Mouse (Mus musculus): ENCODE measurements around the gene Acvr1c. TPM values are rescaled to one million over a fixed set of nuclear protein-coding genes. Genes with fewer than 3 reads are reported as not detected.
A peak's percentile ranks its signal among the peaks of the same experiment; 100 is the strongest.

Gene Acvr1c
- total and polyA plus RNA-seq, 2 experiments from 2014 or later: 0.67 to 0.99 TPM

DNA sequence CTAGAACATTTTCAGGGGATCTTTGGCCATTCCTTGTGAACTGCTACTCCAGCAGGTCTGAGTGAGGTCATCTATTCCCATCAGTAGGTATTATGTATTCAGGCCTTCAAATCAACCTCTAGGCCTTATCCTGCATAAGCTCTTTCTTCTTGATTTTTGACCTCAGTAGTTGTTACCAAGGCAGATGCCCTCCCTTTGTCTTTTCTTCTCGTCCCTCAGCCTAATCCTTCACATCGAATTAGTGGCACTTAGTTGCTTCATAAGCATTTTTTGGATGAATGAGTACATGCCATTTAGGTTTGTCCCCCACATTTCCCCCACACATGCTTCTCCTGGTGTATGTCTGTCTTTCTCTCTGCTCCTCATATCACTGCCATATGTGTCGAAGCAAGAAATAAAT is 8.5 kb upstream of the Acvr1c start:
- Histone ChIP-seq H3K27ac (ENCODE audit: low read depth, low read length) (no peak overlapping the region), H3K4me1 (ENCODE audit: insufficient read depth, low read length) (no peaks in the 10 kb centered on the region), H3K4me2 (ENCODE audit: low read depth, low read length, poor library complexity, severe bottlenecking) (no peak overlapping the region), H3K4me3 (ENCODE audit: low read depth, low read length) (no peak overlapping the region), H3K27me3 (ENCODE audit: insufficient read depth, low read length) (no peaks in the 10 kb centered on the region), H3K9ac (replicated peaks; ENCODE audit: low read length, poor library complexity, severe bottlenecking) (no peak overlapping the region), H3K9me3 (ENCODE audit: low read length) (no peaks in the 10 kb centered on the region), H3K36me3 (ENCODE audit: insufficient read depth, low read length) (no peaks in the 10 kb centered on the region)
- no peak for TF ChIP-seq CTCF (IDR thresholded peaks at IDR 0.05)
- no peak for ATAC-seq (ENCODE audit: low FRiP score)
- DNase-seq (ENCODE audit: low spot score): no peak
- WGBS: 68% methylated on average over 3 of the region's 3 CpGs

- ATAC-seq (ENCODE audit: low FRiP score) (no peak), DNase-seq (ENCODE audit: low spot score) (no peak)
- H3K9ac ChIP-seq (replicated peaks; ENCODE audit: low read length, poor library complexity, severe bottlenecking): no peak overlapping the region
- no peaks in the 10 kb centered on the region for H3K9me3 ChIP-seq (ENCODE audit: low read length)
- no peak overlapping the region for H3K27ac ChIP-seq (ENCODE audit: low read depth, low read length)
- H3K27me3 ChIP-seq (ENCODE audit: insufficient read depth, low read length): no peaks in the 10 kb centered on the region
- no peaks in the 10 kb centered on the region for H3K4me1 ChIP-seq (ENCODE audit: insufficient read depth, low read length)
- 89% methylated on average over 3 of the region's 3 CpGs for WGBS
- no peaks in the 10 kb centered on the region for H3K36me3 ChIP-seq (ENCODE audit: insufficient read depth, low read length)
- no peak overlapping the region for H3K4me2 ChIP-seq (ENCODE audit: low read depth, low read length, poor library complexity, severe bottlenecking)
- no peak overlapping the region for H3K4me3 ChIP-seq (ENCODE audit: low read depth, low read length)
- TF ChIP-seq CTCF (IDR thresholded peaks at IDR 0.05): no peak
These were observed 3.8 kb upstream of the Acvr1c start for GRCm38 (mm10) chr2:58361361-58362046.

DNA sequence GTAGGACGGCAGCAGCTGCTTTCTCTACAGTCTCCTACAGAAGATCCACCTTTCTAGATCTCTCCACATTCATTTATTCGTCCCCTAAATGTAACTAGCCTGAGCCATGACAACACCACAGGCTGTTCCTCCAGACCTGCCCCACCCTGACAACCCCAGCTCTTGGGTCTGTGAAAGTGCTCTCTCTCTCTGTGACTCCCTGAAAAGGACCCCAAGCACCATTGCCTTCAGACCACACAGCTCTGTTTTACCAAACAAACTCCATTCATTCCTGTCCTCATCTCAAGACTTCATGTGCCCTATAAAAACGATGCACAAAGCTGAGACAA is 401 bp upstream of the Acvr1c start:
- Histone ChIP-seq H3K27ac (ENCODE audit: low read depth, low read length) (no peak overlapping the region), H3K27me3 (ENCODE audit: insufficient read depth, low read length) (no peaks in the 10 kb centered on the region), H3K36me3 (ENCODE audit: insufficient read depth, low read length) (no peaks in the 10 kb centered on the region), H3K9ac (replicated peaks; ENCODE audit: low read length, poor library complexity, severe bottlenecking) (no peak overlapping the region; the same call in 1 of the 2 replicates), H3K4me1 (ENCODE audit: insufficient read depth, low read length) (no peaks in the 10 kb centered on the region), H3K9me3 (ENCODE audit: low read length) (no peaks in the 10 kb centered on the region), H3K4me3 (ENCODE audit: low read depth, low read length) (peak overlapping the region; percentile 58), H3K4me2 (ENCODE audit: low read depth, low read length, poor library complexity, severe bottlenecking) (peak overlapping the region; percentile 100)
- TF ChIP-seq CTCF (IDR thresholded peaks at IDR 0.05): no peak
- WGBS: 13% methylated on average over 3 of the region's 3 CpGs
- DNase-seq (ENCODE audit: low spot score): no peak
- ATAC-seq (ENCODE audit: low FRiP score): 0 out of 2 replicates have a peak, but pooled peaks have one; percentile 2

DNA sequence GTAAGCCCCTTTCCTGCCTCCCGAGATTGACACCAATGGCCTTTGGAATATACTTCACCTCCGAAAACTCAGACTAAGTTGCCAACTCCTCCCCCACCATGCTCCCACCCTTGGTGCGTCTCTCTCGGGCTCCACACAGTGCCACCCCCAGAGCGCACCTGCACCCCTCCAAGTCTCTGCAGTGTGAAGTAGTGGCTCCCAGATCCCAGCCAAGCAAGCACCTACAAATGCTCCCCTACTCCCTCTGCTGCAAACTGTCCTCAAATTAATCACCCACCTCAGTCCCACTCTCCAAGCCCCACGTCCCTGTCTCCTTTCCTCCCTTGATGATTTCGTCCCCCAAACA is 654 bp downstream of the Acvr1c start:
- Histone ChIP-seq H3K4me2 (ENCODE audit: low read depth, low read length, poor library complexity, severe bottlenecking) (peak overlapping the region; percentile 100), H3K36me3 (ENCODE audit: insufficient read depth, low read length) (no peaks in the 10 kb centered on the region), H3K4me1 (ENCODE audit: insufficient read depth, low read length) (no peaks in the 10 kb centered on the region), H3K9me3 (ENCODE audit: low read length) (no peaks in the 10 kb centered on the region), H3K27me3 (ENCODE audit: insufficient read depth, low read length) (no peaks in the 10 kb centered on the region), H3K27ac (ENCODE audit: low read depth, low read length) (no peak overlapping the region), H3K9ac (replicated peaks; ENCODE audit: low read length, poor library complexity, severe bottlenecking) (peak overlapping the region; percentile 55; the same call in 1 of the 2 replicates), H3K4me3 (ENCODE audit: low read depth, low read length) (peak overlapping the region; percentile 58)
- under 1% methylated on average over 7 of the region's 7 CpGs for WGBS
- DNase-seq (ENCODE audit: low spot score) (no peak), ATAC-seq (ENCODE audit: low FRiP score) (peak; percentile 69; the same call in 1 of the 2 replicates)
- TF ChIP-seq CTCF (IDR thresholded peaks at IDR 0.05): no peak

GRCm38 (mm10) chr2:58354389-58354788 is 3.3 kb downstream of the Acvr1c start:
- Histone ChIP-seq H3K27ac (ENCODE audit: low read depth, low read length) (no peak overlapping the region), H3K36me3 (ENCODE audit: insufficient read depth, low read length) (no peaks in the 10 kb centered on the region), H3K9ac (replicated peaks; ENCODE audit: low read length, poor library complexity, severe bottlenecking) (no peak overlapping the region), H3K4me3 (ENCODE audit: low read depth, low read length) (no peak overlapping the region), H3K27me3 (ENCODE audit: insufficient read depth, low read length) (no peaks in the 10 kb centered on the region), H3K4me1 (ENCODE audit: insufficient read depth, low read length) (no peaks in the 10 kb centered on the region), H3K4me2 (ENCODE audit: low read depth, low read length, poor library complexity, severe bottlenecking) (no peak overlapping the region), H3K9me3 (ENCODE audit: low read length) (no peaks in the 10 kb centered on the region)
- DNase-seq (ENCODE audit: low spot score) (no peak), ATAC-seq (ENCODE audit: low FRiP score) (no peak)
- no peak for TF ChIP-seq CTCF (IDR thresholded peaks at IDR 0.05)
- WGBS: 88% methylated on average over 3 of the region's 3 CpGs

- Histone ChIP-seq H3K36me3 (ENCODE audit: insufficient read depth, low read length) (no peaks in the 10 kb centered on the region), H3K9ac (replicated peaks; ENCODE audit: low read length, poor library complexity, severe bottlenecking) (no peak overlapping the region), H3K27me3 (ENCODE audit: insufficient read depth, low read length) (no peaks in the 10 kb centered on the region), H3K4me1 (ENCODE audit: insufficient read depth, low read length) (no peaks in the 10 kb centered on the region), H3K9me3 (ENCODE audit: low read length) (no peaks in the 10 kb centered on the region), H3K4me3 (ENCODE audit: low read depth, low read length) (no peak overlapping the region), H3K4me2 (ENCODE audit: low read depth, low read length, poor library complexity, severe bottlenecking) (no peak overlapping the region), H3K27ac (ENCODE audit: low read depth, low read length) (no peak overlapping the region)
- DNase-seq (ENCODE audit: low spot score): no peak
- no peak for TF ChIP-seq CTCF (IDR thresholded peaks at IDR 0.05)
- WGBS: 81% methylated on average over 5 of the region's 5 CpGs
- no peak for ATAC-seq (ENCODE audit: low FRiP score)
These were observed 4.8 kb downstream of the Acvr1c start for GRCm38 (mm10) chr2:58352846-58353245.
